Mouse (Mus musculus): ENCODE data around the gene Btn2a2. TPM values are rescaled to one million over a fixed set of nuclear protein-coding genes. Genes with fewer than 3 reads are reported as not detected.
A peak's percentile ranks its signal among the peaks of the same experiment; 100 is the strongest.
"Not testable (repeated sequence)": the region's sequence is repeated elsewhere in the genome, so short reads cannot be mapped to it uniquely, and the experiment has no call there.

Gene Btn2a2
- polyA plus RNA-seq (2014; fragmentation: Nextera tagmentation; extraction: Ambion mirVana), result 0.14 and 0.52 TPM in 2 replicates

DNA sequence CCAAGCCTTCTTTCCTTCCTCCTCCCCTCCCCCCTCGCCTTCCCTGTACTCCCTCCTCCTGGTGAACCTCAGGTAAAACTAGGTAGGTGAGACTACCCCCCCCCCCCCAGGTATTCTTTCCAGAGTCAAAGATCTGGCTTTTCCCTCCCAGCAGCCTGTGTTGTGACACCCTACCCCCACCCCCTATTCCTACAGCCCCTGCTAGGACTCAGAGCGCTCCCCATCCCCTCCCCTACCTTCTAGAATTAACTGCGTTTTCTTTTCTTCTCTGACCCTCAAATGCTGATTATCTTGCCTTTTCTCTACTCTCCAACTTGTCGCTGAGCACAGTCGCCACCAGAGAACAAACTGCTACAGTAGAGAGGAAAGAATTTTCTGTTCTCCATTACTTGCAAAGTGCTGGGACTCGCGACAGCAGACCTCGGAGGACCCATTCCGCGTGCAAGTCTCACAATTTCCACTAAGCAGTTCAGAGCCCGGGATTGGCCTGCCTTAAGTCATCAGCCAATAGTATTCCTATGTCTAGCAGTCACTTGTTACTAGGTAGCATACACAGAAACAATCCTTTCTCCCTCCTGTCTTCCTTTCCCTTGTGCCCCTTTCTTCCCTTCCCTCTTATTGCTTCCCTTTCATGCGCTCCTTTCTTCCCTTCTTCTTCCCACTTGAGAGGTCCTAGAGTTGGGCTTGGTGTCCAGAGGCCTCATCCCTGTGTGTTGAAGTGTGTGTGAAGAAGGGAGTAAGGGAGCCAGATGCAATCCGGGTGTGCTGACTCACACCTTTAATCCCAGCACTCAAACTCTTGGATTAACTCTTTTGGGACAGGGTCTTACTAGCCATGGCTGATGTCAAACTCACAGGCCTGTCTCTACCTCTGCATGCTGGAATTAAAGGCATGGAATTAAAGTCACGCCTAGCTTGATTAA, at the start of gene Btn2a2:
Btn2a2 (minus strand) TSS at position 458 of the 923 bp plus-strand sequence.
- H3K27ac ChIP-seq (ENCODE audit: low read depth), result no peak within 1 kb of the TSS
- peak; percentile 97 for ATAC-seq (replicated peaks; ENCODE audit: low FRiP score, low TSS enrichment, low read depth)

DNA sequence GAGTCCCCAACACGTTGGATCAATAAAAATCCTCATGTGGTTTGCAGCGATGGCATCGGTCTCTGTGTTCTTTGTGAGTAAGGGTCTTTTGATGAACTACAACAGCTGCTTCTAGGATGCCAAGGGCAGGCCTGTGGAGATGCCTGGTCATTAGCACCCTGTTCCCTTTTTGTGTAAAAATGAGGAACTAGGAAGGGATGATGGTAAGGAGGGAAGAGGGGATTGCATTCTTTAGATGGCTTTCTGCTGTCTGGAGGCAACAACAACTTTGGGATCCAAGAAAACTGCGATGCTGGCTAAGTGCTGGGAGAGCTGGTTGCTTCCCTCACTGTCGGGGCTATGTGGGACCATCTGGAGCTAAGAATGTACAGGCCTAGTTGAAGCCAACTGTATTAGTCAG, 49.6 kb upstream of the Btn2a2 start:
- Histone ChIP-seq H3K27me3 (replicated peaks; ENCODE audit: control insufficient read depth, insufficient read depth, low read length) (no peaks in the 10 kb centered on the region), H3K9me3 (ENCODE audit: control insufficient read depth, low read length) (no peaks in the 10 kb centered on the region), H3K4me2 (ENCODE audit: low read length) (no peak overlapping the region), H3K27ac (ENCODE audit: low read depth) (no peak overlapping the region), H3K36me3 (ENCODE audit: control insufficient read depth, insufficient read depth, low read length) (no peaks in the 10 kb centered on the region), H3K4me1 (replicated peaks; ENCODE audit: control insufficient read depth, insufficient read depth, low read length) (peaks cover 6% of the 10 kb centered on the region; the same call in 1 of the 2 replicates), H3K4me3 (ENCODE audit: low read depth, low read length) (no peak overlapping the region), H3K9ac (ENCODE audit: low read length) (no peak overlapping the region)
- 74% methylated on average over 5 of the region's 5 CpGs for WGBS
- ATAC-seq (replicated peaks; ENCODE audit: low FRiP score, low TSS enrichment, low read depth) (no peak), DNase-seq (ENCODE audit: low spot score) (no peak)

More for the DNA sequence above, at the start of gene Btn2a2:
- H3K27me3 ChIP-seq (replicated peaks; ENCODE audit: control insufficient read depth, insufficient read depth, low read length), result no peaks in the 10 kb centered on the region
- 0 out of 2 replicates have a peak within 1 kb of the TSS, but pooled peaks have one; percentile 27 for H3K9ac ChIP-seq (ENCODE audit: low read length)
- no peaks in the 10 kb centered on the region for H3K9me3 ChIP-seq (ENCODE audit: control insufficient read depth, low read length)
- peak within 1 kb of the TSS; percentile 37 for H3K4me3 ChIP-seq (ENCODE audit: low read depth, low read length)
- H3K4me1 ChIP-seq (replicated peaks; ENCODE audit: control insufficient read depth, insufficient read depth, low read length), result 0 out of 2 replicates have a peak, but pooled peaks cover 10% of the 10 kb centered on the region
- peak within 1 kb of the TSS; percentile 72 for H3K4me2 ChIP-seq (ENCODE audit: low read length)
- no peaks in the 10 kb centered on the region for H3K36me3 ChIP-seq (ENCODE audit: control insufficient read depth, insufficient read depth, low read length)
- 2% methylated on average over 13 of the region's 14 CpGs for WGBS
- peak; percentile 73 for DNase-seq (ENCODE audit: low spot score)

DNA sequence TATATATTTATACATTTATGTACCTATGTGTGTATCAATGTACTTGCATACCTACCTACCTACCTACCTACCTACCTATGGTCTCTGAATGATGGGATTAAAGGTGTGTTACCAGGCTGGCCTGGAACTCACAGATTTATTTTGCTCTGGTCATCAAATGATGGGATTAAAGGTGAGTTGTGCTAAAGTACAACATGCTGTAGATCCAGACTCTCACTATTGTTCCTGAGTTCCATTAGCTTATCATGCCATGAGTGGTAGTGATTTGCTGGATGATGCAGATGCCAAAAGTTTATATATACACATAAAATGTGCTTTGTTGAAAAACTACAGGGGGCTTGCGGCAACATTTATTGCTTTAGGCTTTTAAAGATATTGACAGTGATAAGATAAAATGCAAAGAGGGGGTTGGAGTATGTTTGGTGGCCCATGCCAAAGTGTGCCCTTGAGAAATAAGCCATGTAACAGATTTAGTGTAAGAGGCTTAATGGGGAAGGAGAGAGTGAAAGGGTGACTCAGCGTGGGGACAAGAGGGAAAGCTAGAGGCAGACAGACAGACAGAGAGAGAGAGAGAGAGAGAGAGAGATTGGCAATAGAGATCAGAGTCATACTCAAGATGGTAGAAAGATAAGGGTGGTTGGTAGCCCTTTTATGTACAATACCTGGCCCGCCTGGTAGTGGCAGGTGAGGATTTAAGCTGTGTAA, 48.5 kb upstream of the Btn2a2 start:
- ATAC-seq (replicated peaks; ENCODE audit: low FRiP score, low TSS enrichment, low read depth), result no peak
- no peaks in the 10 kb centered on the region for H3K27me3 ChIP-seq (replicated peaks; ENCODE audit: control insufficient read depth, insufficient read depth, low read length)
- H3K27ac ChIP-seq (ENCODE audit: low read depth), result no peak overlapping the region
- DNase-seq (ENCODE audit: low spot score), result no peak
- H3K4me1 ChIP-seq (replicated peaks; ENCODE audit: control insufficient read depth, insufficient read depth, low read length), result peaks cover 16% of the 10 kb centered on the region
- peak overlapping the region; percentile 92; the same call in 1 of the 2 replicates for H3K9ac ChIP-seq (ENCODE audit: low read length)
- H3K4me2 ChIP-seq (ENCODE audit: low read length), result peak overlapping the region; percentile 70
- WGBS, result 74% methylated on average over 3 of the region's 3 CpGs
- no peaks in the 10 kb centered on the region for H3K9me3 ChIP-seq (ENCODE audit: control insufficient read depth, low read length)
- H3K36me3 ChIP-seq (ENCODE audit: control insufficient read depth, insufficient read depth, low read length), result no peaks in the 10 kb centered on the region
- H3K4me3 ChIP-seq (ENCODE audit: low read depth, low read length), result peak overlapping the region; percentile 54

DNA sequence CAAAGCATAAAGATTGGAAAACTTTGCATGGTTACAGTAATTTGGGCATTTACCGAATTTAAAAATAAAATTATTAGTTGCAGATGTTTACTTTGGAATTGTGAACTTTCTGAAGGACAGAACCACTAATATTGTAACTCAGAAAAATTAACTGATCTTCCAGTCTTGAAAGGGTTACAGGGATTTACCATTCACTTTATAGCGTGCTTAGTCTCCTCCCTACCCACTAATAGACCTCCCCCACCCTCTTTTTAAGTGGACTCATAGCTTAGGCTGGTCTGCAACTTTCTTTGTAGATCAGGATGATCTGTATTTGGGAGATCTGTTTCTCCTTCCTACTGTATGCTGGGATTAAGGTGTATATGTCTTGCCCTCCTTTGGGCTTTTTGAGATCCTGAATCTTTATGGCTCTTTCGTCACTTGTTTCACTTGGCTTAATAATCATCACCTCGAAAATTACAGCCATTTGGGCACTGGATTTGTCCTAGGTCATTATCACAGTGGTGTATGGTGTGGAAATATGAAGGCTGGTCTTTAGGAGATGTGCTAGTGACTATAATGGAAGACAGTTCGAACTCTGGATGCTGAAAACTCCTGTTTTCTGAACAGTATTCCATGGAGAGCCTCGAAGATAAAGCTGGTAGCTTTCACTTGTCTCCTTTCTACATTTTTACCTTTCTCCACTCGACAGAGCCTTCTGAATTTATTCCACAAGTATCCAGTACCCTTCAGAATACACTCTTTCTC, 47.6 kb upstream of the Btn2a2 start:
- peak; percentile 52 for DNase-seq (ENCODE audit: low spot score)
- H3K9ac ChIP-seq (ENCODE audit: low read length), result peak overlapping the region; percentile 92
- H3K36me3 ChIP-seq (ENCODE audit: control insufficient read depth, insufficient read depth, low read length), result no peaks in the 10 kb centered on the region
- H3K27ac ChIP-seq (ENCODE audit: low read depth), result peak overlapping the region; percentile 99
- H3K4me2 ChIP-seq (ENCODE audit: low read length), result peak overlapping the region; percentile 70
- peak overlapping the region; percentile 54 for H3K4me3 ChIP-seq (ENCODE audit: low read depth, low read length)
- no peak for ATAC-seq (replicated peaks; ENCODE audit: low FRiP score, low TSS enrichment, low read depth)
- H3K9me3 ChIP-seq (ENCODE audit: control insufficient read depth, low read length), result no peaks in the 10 kb centered on the region
- H3K27me3 ChIP-seq (replicated peaks; ENCODE audit: control insufficient read depth, insufficient read depth, low read length), result no peaks in the 10 kb centered on the region
- H3K4me1 ChIP-seq (replicated peaks; ENCODE audit: control insufficient read depth, insufficient read depth, low read length), result peaks cover 16% of the 10 kb centered on the region
- 16% methylated on average over 7 of the region's 7 CpGs for WGBS

DNA sequence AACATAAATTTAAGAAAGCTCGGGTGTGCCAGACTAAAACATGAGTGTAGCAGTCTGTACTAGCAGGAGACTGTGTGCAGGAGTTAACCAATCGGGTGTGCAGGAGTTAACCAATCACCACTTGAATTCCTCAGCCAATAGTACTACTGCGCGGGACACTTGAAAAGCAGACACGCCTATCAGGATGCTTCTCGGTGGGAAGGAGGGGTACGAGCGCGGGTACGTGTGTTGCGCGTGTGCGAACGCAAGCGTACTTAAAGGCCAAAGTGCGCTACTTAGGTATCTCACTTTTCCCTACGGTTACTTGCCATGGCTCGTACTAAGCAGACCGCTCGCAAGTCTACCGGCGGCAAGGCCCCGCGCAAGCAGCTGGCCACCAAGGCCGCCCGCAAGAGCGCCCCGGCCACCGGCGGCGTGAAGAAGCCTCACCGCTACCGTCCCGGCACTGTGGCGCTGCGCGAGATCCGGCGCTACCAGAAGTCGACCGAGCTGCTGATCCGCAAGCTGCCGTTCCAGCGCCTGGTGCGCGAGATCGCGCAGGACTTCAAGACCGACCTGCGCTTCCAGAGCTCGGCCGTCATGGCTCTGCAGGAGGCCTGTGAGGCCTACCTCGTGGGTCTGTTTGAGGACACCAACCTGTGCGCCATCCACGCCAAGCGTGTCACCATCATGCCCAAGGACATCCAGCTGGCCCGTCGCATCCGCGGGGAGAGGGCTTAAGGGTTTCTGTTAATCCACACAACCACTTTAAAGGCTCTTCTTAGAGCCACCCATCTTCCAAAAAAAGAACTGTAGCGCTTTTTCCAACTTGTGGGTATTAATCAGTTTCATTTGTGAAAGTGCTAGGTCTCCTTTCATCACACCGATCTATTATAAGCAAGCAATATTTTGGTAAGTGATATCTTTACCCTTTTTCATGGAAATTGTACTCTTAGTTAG, 46.7 kb upstream of the Btn2a2 start, which contains the start of gene Hist1h3g:
Hist1h3g (plus strand) TSS at position 286 of the 939 bp plus-strand sequence.
- H3K9me3 ChIP-seq (ENCODE audit: control insufficient read depth, low read length); H3K27me3 ChIP-seq (replicated peaks; ENCODE audit: control insufficient read depth, insufficient read depth, low read length); H3K36me3 ChIP-seq (ENCODE audit: control insufficient read depth, insufficient read depth, low read length): not testable (repeated sequence)
- DNase-seq (ENCODE audit: low spot score), result peak; percentile 92
- Histone ChIP-seq H3K4me3 (ENCODE audit: low read depth, low read length) (peak within 1 kb of the TSS; percentile 54), H3K4me2 (ENCODE audit: low read length) (peak within 1 kb of the TSS; percentile 70), H3K9ac (ENCODE audit: low read length) (peak within 1 kb of the TSS; percentile 92), H3K4me1 (replicated peaks; ENCODE audit: control insufficient read depth, insufficient read depth, low read length) (peaks cover 16% of the 10 kb centered on the region), H3K27ac (ENCODE audit: low read depth) (peak within 1 kb of the TSS; percentile 99)
- under 1% methylated on average over 45 of the region's 62 CpGs for WGBS
- ATAC-seq (replicated peaks; ENCODE audit: low FRiP score, low TSS enrichment, low read depth), result peak; percentile 89

DNA sequence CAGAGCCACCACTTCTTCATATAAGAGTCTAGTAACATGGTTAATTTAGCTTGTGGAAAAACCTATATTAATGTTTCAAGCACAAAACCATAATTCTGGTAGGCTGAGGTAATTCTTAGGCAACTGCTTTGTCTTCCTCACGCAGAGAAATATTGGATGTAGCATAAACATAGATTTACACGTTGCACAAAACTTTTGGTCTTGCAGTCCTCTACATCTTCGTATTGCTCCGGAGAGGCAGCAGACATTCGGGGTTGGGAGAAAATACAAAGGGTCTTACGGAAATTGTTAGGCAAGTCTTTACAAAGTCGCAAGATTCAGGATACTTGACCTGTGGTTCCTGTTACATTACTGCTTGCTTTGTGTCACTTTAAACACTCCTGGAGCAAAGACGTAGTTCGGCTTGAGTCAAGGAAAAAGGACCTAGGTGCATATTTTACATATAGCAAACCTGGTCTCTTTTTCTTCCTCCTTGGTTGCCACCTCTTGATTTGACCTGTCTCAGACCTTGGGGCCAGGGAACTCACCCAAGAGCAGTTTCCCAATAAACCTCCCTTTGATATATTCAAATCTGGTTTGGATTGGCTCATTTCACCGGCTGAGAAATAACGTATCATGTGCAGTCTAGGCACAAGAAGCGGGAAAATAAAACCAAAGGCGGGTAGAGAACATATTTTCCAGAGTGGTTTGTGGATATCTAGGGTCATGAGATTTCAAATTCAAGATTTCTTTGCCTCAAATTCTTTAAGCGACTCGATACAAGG, 45.9 kb upstream of the Btn2a2 start:
- peak overlapping the region; percentile 54 for H3K4me3 ChIP-seq (ENCODE audit: low read depth, low read length)
- peaks cover 17% of the 10 kb centered on the region for H3K4me1 ChIP-seq (replicated peaks; ENCODE audit: control insufficient read depth, insufficient read depth, low read length)
- WGBS, result under 1% methylated on average over 15 of the region's 15 CpGs
- no peaks in the 10 kb centered on the region for H3K27me3 ChIP-seq (replicated peaks; ENCODE audit: control insufficient read depth, insufficient read depth, low read length)
- H3K9me3 ChIP-seq (ENCODE audit: control insufficient read depth, low read length), result no peaks in the 10 kb centered on the region
- peak; percentile 75 for DNase-seq (ENCODE audit: low spot score)
- H3K36me3 ChIP-seq (ENCODE audit: control insufficient read depth, insufficient read depth, low read length), result no peaks in the 10 kb centered on the region
- H3K27ac ChIP-seq (ENCODE audit: low read depth), result peak overlapping the region; percentile 99
- peak overlapping the region; percentile 70 for H3K4me2 ChIP-seq (ENCODE audit: low read length)
- no peak for ATAC-seq (replicated peaks; ENCODE audit: low FRiP score, low TSS enrichment, low read depth)
- H3K9ac ChIP-seq (ENCODE audit: low read length), result peak overlapping the region; percentile 92
